8 mouse cellular contexts compared by ENCODE assay signal in the genomic region with DNA sequence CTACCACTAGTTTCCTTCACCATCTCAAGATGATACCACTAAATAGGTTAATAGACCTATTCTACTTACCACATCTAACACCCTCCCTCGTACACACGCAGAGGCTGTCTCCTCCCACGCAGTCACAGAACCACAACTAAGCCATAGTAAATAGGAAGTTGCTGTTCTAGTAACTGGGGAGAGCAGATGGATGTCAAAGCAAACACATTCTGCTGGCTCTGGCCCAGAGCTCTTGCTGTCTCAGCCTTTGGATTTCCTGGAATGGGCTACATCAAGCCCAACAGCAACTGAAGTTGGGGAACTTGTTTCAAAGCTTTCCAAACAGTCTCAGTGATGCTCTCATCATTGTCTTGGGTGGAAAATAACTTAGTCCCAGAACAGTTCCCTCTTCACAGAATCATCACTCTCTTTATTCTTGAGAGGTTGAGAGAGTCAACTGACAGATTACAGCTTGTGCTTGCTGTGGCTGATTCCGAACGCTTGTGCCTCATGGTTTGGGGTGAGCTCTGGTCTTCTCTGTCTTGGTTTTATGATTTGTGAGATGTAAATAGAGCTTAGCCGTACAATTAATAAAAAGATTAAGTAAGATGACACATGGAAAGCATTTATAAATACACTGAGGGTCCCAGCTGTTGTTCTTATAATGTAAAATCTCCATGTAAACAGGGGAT.
DNase-seq lines count a peak whose midpoint lies in the region; ATAC-seq and TF ChIP-seq lines count a peak whose summit lies in the region.

No protein-coding gene starts in this region.

- WGBS in hindbrain, postnatal 0 days, result 72% methylated on average over 6 of the region's 6 CpGs
- 88% methylated on average over 6 of the region's 6 CpGs for WGBS in hindbrain, embryonic 10.5 days
- WGBS in large intestine, adult 2 months, result 50% methylated on average over 6 of the region's 6 CpGs
- 75% methylated on average over 6 of the region's 6 CpGs for WGBS in liver, embryonic 11.5 days

- H3K27ac ChIP-seq in hindbrain, postnatal 0 days, result no peak overlapping the region
- no peak overlapping the region for H3K27ac ChIP-seq in hindbrain, embryonic 10.5 days
- H3K27ac ChIP-seq in gastrocnemius, adult 2 months, result no peak overlapping the region; the same call in 1 of the 2 replicates
- no peak overlapping the region for H3K27ac ChIP-seq in liver, embryonic 11.5 days (ENCODE audit: low read depth, low read length)

- no peak overlapping the region for H3K4me2 ChIP-seq in hindbrain, postnatal 0 days (ENCODE audit: low read depth, low read length)
- H3K4me2 ChIP-seq in liver, embryonic 11.5 days, result no peak overlapping the region

- ATAC-seq in hindbrain, postnatal 0 days, result no peak
- no peak for ATAC-seq in liver, embryonic 11.5 days (replicated peaks; ENCODE audit: low FRiP score)

- no peak for TF ChIP-seq CTCF in hindbrain, postnatal 0 days (IDR thresholded peaks at IDR 0.05; ENCODE audit: low read depth)
- no peak for TF ChIP-seq CTCF in gastrocnemius, adult 2 months (IDR thresholded peaks at IDR 0.05)

- H3K4me1 ChIP-seq in hindbrain, postnatal 0 days (ENCODE audit: insufficient read depth, low read length), result no peaks in the 10 kb centered on the region
- no peaks in the 10 kb centered on the region for H3K4me1 ChIP-seq in hindbrain, embryonic 10.5 days (replicated peaks)
- H3K4me1 ChIP-seq in liver, embryonic 11.5 days (replicated peaks; ENCODE audit: control insufficient read depth, insufficient read depth, low read length), result no peaks in the 10 kb centered on the region

- H3K9ac ChIP-seq in hindbrain, postnatal 0 days (replicated peaks; ENCODE audit: low read length), result no peak overlapping the region
- no peak overlapping the region for H3K9ac ChIP-seq in liver, embryonic 11.5 days (ENCODE audit: low read depth, low read length)

- no peaks in the 10 kb centered on the region for H3K27me3 ChIP-seq in hindbrain, postnatal 0 days (ENCODE audit: insufficient read depth, low read length)
- H3K27me3 ChIP-seq in hindbrain, embryonic 10.5 days (ENCODE audit: insufficient read depth, poor library complexity, severe bottlenecking), result no peaks in the 10 kb centered on the region
- H3K27me3 ChIP-seq in liver, embryonic 11.5 days (replicated peaks; ENCODE audit: control insufficient read depth, insufficient read depth, low read length), result no peaks in the 10 kb centered on the region

- no peak overlapping the region for H3K4me3 ChIP-seq in hindbrain, postnatal 0 days (ENCODE audit: low read length)
- no peak overlapping the region for H3K4me3 ChIP-seq in hindbrain, embryonic 10.5 days
- no peak overlapping the region for H3K4me3 ChIP-seq in gastrocnemius, adult 2 months
- no peak overlapping the region for H3K4me3 ChIP-seq in liver, embryonic 11.5 days (ENCODE audit: low read depth, low read length)

- no peaks in the 10 kb centered on the region for H3K36me3 ChIP-seq in hindbrain, postnatal 0 days (ENCODE audit: insufficient read depth, low read length)
- no peaks in the 10 kb centered on the region for H3K36me3 ChIP-seq in hindbrain, embryonic 10.5 days
- H3K36me3 ChIP-seq in liver, embryonic 11.5 days (ENCODE audit: control insufficient read depth, insufficient read depth, low read length), result no peaks in the 10 kb centered on the region

- no peaks in the 10 kb centered on the region for H3K9me3 ChIP-seq in hindbrain, postnatal 0 days (ENCODE audit: low read length)
- no peaks in the 10 kb centered on the region for H3K9me3 ChIP-seq in hindbrain, embryonic 10.5 days
- no peaks in the 10 kb centered on the region for H3K9me3 ChIP-seq in liver, embryonic 11.5 days (ENCODE audit: control insufficient read depth, low read length)

- intact Hi-C loops in gastrocnemius, adult 2 months (cut with DNase I), result no loop called here

- DNase-seq in hindbrain, postnatal 0 days (ENCODE audit: low spot score), result peak; percentile 39
- no peak for DNase-seq in hindbrain, embryonic 10.5 days (ENCODE audit: low spot score)
- DNase-seq in T-cell, adult 2 months (ENCODE audit: low spot score), result peak; percentile 53
- DNase-seq in gastrocnemius, adult 2 months, result peak; percentile 60
- peak; percentile 4 for DNase-seq in large intestine, adult 2 months (ENCODE audit: low read depth, low spot score)
- peak; percentile 54 for DNase-seq in naive thymus-derived CD4-positive, alpha-beta T cell, adult 2 months (ENCODE audit: low read depth)
- DNase-seq in retina, embryonic 14.5 days (ENCODE audit: low spot score), result no peak
- no peak for DNase-seq in liver, embryonic 11.5 days (ENCODE audit: low spot score)

Comparison
In these comparisons a context has a peak if more than half of its experiments do, and no peak if none do; other contexts are left out.
1. DNase-seq: peak in hindbrain, postnatal 0 days (single experiment), T-cell, adult 2 months (single experiment), gastrocnemius, adult 2 months (single experiment), large intestine, adult 2 months (single experiment) and naive thymus-derived CD4-positive, alpha-beta T cell, adult 2 months (single experiment); none in hindbrain, embryonic 10.5 days (single experiment), retina, embryonic 14.5 days (single experiment) and liver, embryonic 11.5 days (single experiment).